Mouse (Mus musculus): ENCODE measurements around the gene Stxbp4.

- TF ChIP-seq POLR2A (IDR thresholded peaks at IDR 0.05; ENCODE audit: borderline replicate concordance, extremely low read depth, low read depth, low read length) (no peak), CTCF (IDR thresholded peaks at IDR 0.05; ENCODE audit: insufficient read depth, low read length) (no peak)
Measured at GRCm38 (mm10) chr11:90538636-90539263, 99.1 kb downstream of the Stxbp4 start.

All from lung, adult 2 months (tissue).